In genomic region chr3:151837749-151838148, GRCm38 (mm10) we compare ENCODE assay signal across 8 mouse cellular contexts. TPM values are rescaled to one million over a fixed set of nuclear protein-coding genes. Genes with fewer than 3 reads are reported as not detected.
DNase-seq lines count a peak whose midpoint lies in the region; ATAC-seq and TF ChIP-seq lines count a peak whose summit lies in the region.

No protein-coding gene starts in this region.

- no peaks in the 10 kb centered on the region for H3K27me3 ChIP-seq in heart, adult 2 months (ENCODE audit: control insufficient read depth, insufficient read depth, low read length)
- peaks cover 23% of the 10 kb centered on the region for H3K27me3 ChIP-seq in hindbrain, embryonic 12.5 days
- H3K27me3 ChIP-seq in midbrain, embryonic 10.5 days (ENCODE audit: low read depth, poor library complexity, severe bottlenecking) = peaks cover 58% of the 10 kb centered on the region

- H3K79me2 ChIP-seq in heart, adult 2 months (replicated peaks; ENCODE audit: control insufficient read depth, insufficient read depth, low read length) = no peaks in the 10 kb centered on the region

- TF ChIP-seq CTCF in heart, adult 2 months (IDR thresholded peaks at IDR 0.05) = no peak
- TF ChIP-seq CTCF in brain, embryonic 14.5 days (IDR thresholded peaks at IDR 0.05; ENCODE audit: borderline replicate concordance, extremely low read depth, insufficient read depth, insufficient read length) = no peak

- DNase-seq in heart, adult 2 months = no peak
- DNase-seq in heart, adult 9 months (ENCODE audit: low spot score in 2 of 2) = no peak
- peak; percentile 7 for DNase-seq in brain, embryonic 14.5 days (ENCODE audit: low read depth)
- no peak for DNase-seq in midbrain, embryonic 10.5 days (ENCODE audit: low spot score)
- DNase-seq in urinary bladder, postnatal 36 days (ENCODE audit: low spot score in 2 of 2) = no peak
- DNase-seq in spleen, postnatal 4 days (ENCODE audit: low spot score in 2 of 2) = no peak
- no peak for DNase-seq in left cerebral cortex, adult 18-20 months (ENCODE audit: low spot score in 2 of 2)

- ATAC-seq in hindbrain, embryonic 12.5 days (ENCODE audit: low FRiP score) = no peak

- intact Hi-C loops in heart, adult 2 months (cut with DNase I) = loop anchor here (1.0 to 5.0 kb wide), 2 partner anchors 100 to 252 kb away; no protein-coding TSS in a partner anchor

- H3K4me3 ChIP-seq in heart, adult 2 months = peak overlapping the region; percentile 54
- peak overlapping the region; percentile 50 for H3K4me3 ChIP-seq in hindbrain, embryonic 12.5 days
- peak overlapping the region; percentile 67 for H3K4me3 ChIP-seq in midbrain, embryonic 10.5 days

- TF ChIP-seq EP300 in heart, adult 2 months (IDR thresholded peaks at IDR 0.05; ENCODE audit: insufficient read depth, low read depth, low read length) = no peak

- no peaks in the 10 kb centered on the region for H3K36me3 ChIP-seq in heart, adult 2 months (ENCODE audit: control insufficient read depth, insufficient read depth, low read length)
- H3K36me3 ChIP-seq in hindbrain, embryonic 12.5 days = no peaks in the 10 kb centered on the region
- no peaks in the 10 kb centered on the region for H3K36me3 ChIP-seq in midbrain, embryonic 10.5 days

- WGBS in heart, adult 2 months = 68% methylated on average over 9 of the region's 9 CpGs
- 42% methylated on average over 9 of the region's 9 CpGs for WGBS in hindbrain, embryonic 12.5 days
- 45% methylated on average over 9 of the region's 9 CpGs for WGBS in midbrain, embryonic 10.5 days

- no peaks in the 10 kb centered on the region for H3K4me1 ChIP-seq in heart, adult 2 months (ENCODE audit: control insufficient read depth, insufficient read depth, low read length)
- H3K4me1 ChIP-seq in hindbrain, embryonic 12.5 days = peaks cover 13% of the 10 kb centered on the region
- peaks cover 23% of the 10 kb centered on the region for H3K4me1 ChIP-seq in midbrain, embryonic 10.5 days

- TF ChIP-seq POLR2A in heart, adult 2 months (IDR thresholded peaks at IDR 0.05; ENCODE audit: insufficient read depth, low read depth, low read length) = no peak
- no peak for TF ChIP-seq POLR2A in brain, embryonic 14.5 days (IDR thresholded peaks at IDR 0.05; ENCODE audit: borderline replicate concordance, extremely low read depth, insufficient read depth, insufficient read length, poor library complexity, severe bottlenecking)

- peak overlapping the region; percentile 93 for H3K4me2 ChIP-seq in hindbrain, embryonic 12.5 days (replicated peaks)

- no peaks in the 10 kb centered on the region for H3K9me3 ChIP-seq in hindbrain, embryonic 12.5 days (replicated peaks)
- H3K9me3 ChIP-seq in midbrain, embryonic 10.5 days (replicated peaks) = no peaks in the 10 kb centered on the region

- peak overlapping the region; percentile 18; the same call in 1 of the 2 replicates for H3K27ac ChIP-seq in heart, adult 2 months
- H3K27ac ChIP-seq in hindbrain, embryonic 12.5 days = no peak overlapping the region
- no peak overlapping the region for H3K27ac ChIP-seq in midbrain, embryonic 10.5 days (replicated peaks)

- no peak overlapping the region; the same call in 1 of the 2 replicates for H3K9ac ChIP-seq in heart, adult 2 months (ENCODE audit: low read depth, low read length)
- no peak overlapping the region for H3K9ac ChIP-seq in hindbrain, embryonic 12.5 days

RNA-seq across cellular contexts. Expression of gene Ptgfr, which starts 0.3 kb away (rescaled TPM):
- total RNA-seq in heart, adult 2 months (2021) = 1 to 10 TPM; 3.3 to 3.4 TPM
- polyA plus RNA-seq in heart, adult 2 months (2012; rRNA removed) = 7.8 and 17.4 TPM in 2 replicates
- polyA plus RNA-seq in brain, embryonic 14.5 days (2012; rRNA removed) = 0.25 and 0.42 TPM in 2 replicates
- polyA plus RNA-seq in hindbrain, embryonic 12.5 days (2016; fragmentation: Nextera tagmentation; extraction: Ambion mirVana) = 0.91 and 1.5 TPM in 2 replicates
- polyA plus RNA-seq in midbrain, embryonic 10.5 days (2016; fragmentation: Nextera tagmentation; extraction: Ambion mirVana) = 0.82 and 1.9 TPM in 2 replicates
- 1 to 10 TPM; 1.0 to 1.3 TPM for total RNA-seq in left cerebral cortex, adult 18-20 months (2021)
